Mouse (Mus musculus) limb, embryonic 11.5 days (tissue): ENCODE results near the gene Gm49630. TPM values are rescaled to one million over a fixed set of nuclear protein-coding genes. Genes with fewer than 3 reads are reported as not detected.
"Not testable (repeated sequence)": the region's sequence is repeated elsewhere in the genome, so short reads cannot be mapped to it uniquely, and the experiment has no call there.

Experiments
- ATAC-seq: fragments of 200-750 bp; cut with Nextera tagmentation; 2 replicates; pipeline ENCODE4 v1.8.0; 2017; ENCODE audit warnings: low read depth; ENCODE audit not compliant: insufficient number of reproducible peaks, low FRiP score, low TSS enrichment
- DNase-seq: peaks from one replicate; pipeline ENCODE4 v3.0.0-alpha.2; 2015; ENCODE audit warnings: low spot score
- H3K27ac ChIP-seq: fragments of 300-500 bp; sonication (generic); replicated peaks from 2 replicates; pipeline ENCODE4 v1.5.1; 2014; ENCODE audit warnings: low read depth, mild to moderate bottlenecking, low read length
- H3K27me3 ChIP-seq: fragments of 300-500 bp; sonication (generic); 2 replicates; pipeline ENCODE4 v1.6.1; 2014; ENCODE audit warnings: mild to moderate bottlenecking, low read length, mixed read lengths; ENCODE audit not compliant: control insufficient read depth, insufficient read depth
- H3K36me3 ChIP-seq: fragments of 300-500 bp; sonication (generic); 2 replicates; pipeline ENCODE4 v1.6.1; 2014; ENCODE audit warnings: mild to moderate bottlenecking, low read length, moderate library complexity, mixed read lengths; ENCODE audit not compliant: control insufficient read depth, insufficient read depth
- H3K4me1 ChIP-seq: fragments of 300-500 bp; sonication (generic); 2 replicates; pipeline ENCODE4 v1.6.1; 2014; ENCODE audit warnings: low read length, mixed read lengths; ENCODE audit not compliant: control insufficient read depth, insufficient read depth
- H3K4me2 ChIP-seq: fragments of 300-500 bp; sonication (generic); 2 replicates; pipeline ENCODE4 v1.6.1; 2014; ENCODE audit warnings: low read depth, mild to moderate bottlenecking, moderate library complexity; ENCODE audit not compliant: severe bottlenecking
- H3K4me3 ChIP-seq: fragments of 300-500 bp; sonication (generic); 2 replicates; pipeline ENCODE4 v1.5.1; 2014; ENCODE audit warnings: low read depth, low read length
- H3K9ac ChIP-seq: fragments of 300-500 bp; sonication (generic); 2 replicates; pipeline ENCODE4 v1.6.1; 2014; ENCODE audit warnings: mild to moderate bottlenecking, low read length
- H3K9me3 ChIP-seq: fragments of 300-500 bp; sonication (generic); 2 replicates; pipeline ENCODE4 v1.6.1; 2016; ENCODE audit warnings: low read length; ENCODE audit not compliant: control insufficient read depth
- WGBS: fragments of 180-500 bp; shearing (Covaris S2); extraction: QIAGEN DNeasy Blood & Tissue Kit; methylation state at CpG from one replicate; pipeline ENCODE4 v1.1.7; 2014; 5-methylcytosine and 5-hydroxymethylcytosine counted together
- polyA plus RNA-seq: library from polyadenylated mRNA; unstranded; fragments of >200 nt; fragmentation: Nextera tagmentation; extraction: Ambion mirVana; gene quantifications from 2 replicates; pipeline ENCODE4 v1.2.1, GENCODE M21; 2014

Gm49630 gene
- polyA plus RNA-seq, 1 experiment from 2014 or later: not detected

DNA sequence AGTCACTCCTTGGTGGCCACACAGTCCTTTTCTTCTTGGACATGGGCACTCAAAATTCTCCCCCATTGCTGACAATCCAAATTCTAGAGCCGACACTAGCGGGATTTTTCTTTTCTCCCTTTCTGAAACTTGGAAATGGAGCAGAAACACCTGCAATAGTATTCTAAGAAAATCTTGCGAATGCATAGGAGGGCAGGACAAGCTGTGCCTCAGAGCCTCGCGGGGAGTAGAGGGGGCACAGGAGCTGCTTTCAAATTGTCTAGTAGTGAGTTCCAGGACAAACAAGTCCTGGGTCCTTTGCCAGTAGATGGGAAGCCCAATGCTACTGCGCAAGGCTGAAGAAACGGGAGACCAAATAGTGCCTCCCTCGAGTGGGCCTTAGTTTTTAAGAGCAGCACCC, 23.9 kb upstream of the Gm49630 start:
- not testable (repeated sequence) for H3K4me1 ChIP-seq, H3K9ac ChIP-seq, H3K27ac ChIP-seq, H3K27me3 ChIP-seq, H3K4me3 ChIP-seq, H3K9me3 ChIP-seq, H3K4me2 ChIP-seq, DNase-seq, H3K36me3 ChIP-seq, ATAC-seq
- 93% methylated on average over 6 of the region's 8 CpGs for WGBS

GRCm38 (mm10) chr17:7395116-7395515, 23.3 kb upstream of the Gm49630 start:
- not testable (repeated sequence) for DNase-seq, H3K4me3 ChIP-seq, H3K4me2 ChIP-seq, H3K27ac ChIP-seq, H3K36me3 ChIP-seq, H3K27me3 ChIP-seq, ATAC-seq, H3K9me3 ChIP-seq, H3K9ac ChIP-seq, H3K4me1 ChIP-seq
- WGBS: 90% methylated on average over 7 of the region's 7 CpGs

DNA sequence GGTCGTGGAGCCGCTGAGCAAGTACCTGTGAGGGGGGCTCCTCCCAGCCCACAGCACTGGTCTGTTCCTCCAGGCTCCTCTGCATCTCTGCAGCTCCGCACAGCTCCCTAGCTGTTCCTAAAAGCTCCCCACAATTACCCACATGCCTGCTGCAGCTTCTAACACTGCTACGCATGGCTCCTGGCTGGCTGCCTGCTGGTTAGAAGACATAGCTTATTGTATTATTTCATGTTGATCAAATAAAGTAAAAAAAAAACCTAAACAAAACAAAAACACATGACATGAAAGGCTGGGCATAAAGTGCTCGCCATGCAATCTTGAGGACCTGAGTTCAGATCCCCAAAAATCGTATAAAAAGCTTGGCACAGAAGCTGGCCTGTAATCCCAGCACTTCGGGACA, 18.1 kb upstream of the Gm49630 start:
- not testable (repeated sequence) for DNase-seq, H3K9ac ChIP-seq, H3K4me2 ChIP-seq, H3K36me3 ChIP-seq, ATAC-seq, H3K9me3 ChIP-seq, H3K27ac ChIP-seq, H3K27me3 ChIP-seq, H3K4me3 ChIP-seq, H3K4me1 ChIP-seq
- WGBS: 77% methylated on average over 7 of the region's 7 CpGs

- WGBS: 84% methylated on average over 6 of the region's 8 CpGs
- H3K9ac ChIP-seq, DNase-seq, H3K4me1 ChIP-seq, H3K36me3 ChIP-seq, H3K4me2 ChIP-seq, H3K27ac ChIP-seq, H3K4me3 ChIP-seq, ATAC-seq, H3K9me3 ChIP-seq, H3K27me3 ChIP-seq: not testable (repeated sequence)
These were observed 17.2 kb upstream of the Gm49630 start for GRCm38 (mm10) chr17:7388958-7389356.

DNA sequence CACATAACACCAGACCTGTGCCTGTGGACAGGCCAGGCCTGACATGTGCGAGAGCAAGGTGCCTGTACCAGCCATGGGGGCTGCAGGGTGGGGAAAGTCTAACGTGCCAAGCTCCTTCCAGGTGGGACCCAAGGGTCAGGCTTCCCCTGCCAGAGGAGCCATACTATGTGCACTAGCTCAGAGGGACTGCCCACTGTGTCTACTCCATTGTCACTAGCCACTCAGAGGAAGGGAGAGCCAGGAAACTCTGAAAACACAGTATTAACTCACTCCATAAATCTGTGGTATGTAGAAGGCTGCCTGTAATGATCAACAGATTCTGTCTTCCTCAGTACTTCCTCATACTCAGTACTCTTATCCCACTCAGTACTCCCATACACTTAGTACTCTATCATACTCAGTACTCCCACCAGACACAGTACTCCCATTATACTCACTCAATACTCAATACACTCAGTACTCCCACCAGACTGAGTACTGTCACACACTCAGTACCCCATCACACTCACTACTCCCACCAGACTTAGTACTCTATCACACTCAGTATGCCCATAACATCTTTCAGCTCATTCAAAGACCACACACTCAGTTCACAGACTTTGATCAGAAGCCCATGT, 16.7 kb upstream of the Gm49630 start:
- H3K9me3 ChIP-seq, H3K4me2 ChIP-seq, H3K36me3 ChIP-seq, H3K27ac ChIP-seq, H3K9ac ChIP-seq, H3K4me1 ChIP-seq, H3K27me3 ChIP-seq, DNase-seq, H3K4me3 ChIP-seq: not testable (repeated sequence)
- WGBS: no CpG with 5 or more reads among the region's 2 CpGs
- ATAC-seq: peak; percentile 59; the same call in 1 of the 2 replicates

GRCm38 (mm10) chr17:7386016-7386415, 14.2 kb upstream of the Gm49630 start:
- not testable (repeated sequence) for ATAC-seq
- WGBS: 78% methylated on average over 8 of the region's 8 CpGs

DNA sequence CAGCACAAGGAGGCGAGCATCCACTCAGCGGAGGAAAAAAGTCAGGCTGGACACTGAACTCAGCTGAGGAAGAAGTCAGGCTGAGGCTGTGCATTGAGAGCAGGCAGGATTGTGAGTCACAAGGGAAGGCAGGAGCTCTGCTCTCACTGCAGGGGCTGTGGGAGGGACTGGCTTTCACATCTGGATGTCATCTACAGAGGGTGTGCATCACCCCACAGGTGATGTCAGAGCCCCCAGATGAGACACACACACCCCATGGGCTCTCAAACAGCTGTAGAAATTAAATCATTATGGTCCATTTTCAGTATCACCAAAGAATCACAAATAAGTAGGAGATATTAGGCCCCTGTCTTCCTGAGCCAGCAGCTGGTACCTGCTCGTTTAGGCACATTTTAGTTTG, 13.6 kb upstream of the Gm49630 start, which contains the start of gene Unc93a2:
Unc93a2 (minus strand) TSS at position 101 of the 400 bp plus-strand sequence.
- not testable (repeated sequence) for H3K9ac ChIP-seq, H3K4me1 ChIP-seq, H3K36me3 ChIP-seq, H3K27ac ChIP-seq, DNase-seq, H3K4me3 ChIP-seq, H3K4me2 ChIP-seq, H3K27me3 ChIP-seq, ATAC-seq, H3K9me3 ChIP-seq
- 82% methylated on average over 3 of the region's 3 CpGs for WGBS

More at GRCm38 (mm10) chr17:7386016-7386415, 14.2 kb upstream of the Gm49630 start:
- not testable (repeated sequence) for H3K27ac ChIP-seq, H3K4me2 ChIP-seq, H3K9ac ChIP-seq, DNase-seq, H3K4me3 ChIP-seq, H3K27me3 ChIP-seq, H3K36me3 ChIP-seq, H3K4me1 ChIP-seq, H3K9me3 ChIP-seq

DNA sequence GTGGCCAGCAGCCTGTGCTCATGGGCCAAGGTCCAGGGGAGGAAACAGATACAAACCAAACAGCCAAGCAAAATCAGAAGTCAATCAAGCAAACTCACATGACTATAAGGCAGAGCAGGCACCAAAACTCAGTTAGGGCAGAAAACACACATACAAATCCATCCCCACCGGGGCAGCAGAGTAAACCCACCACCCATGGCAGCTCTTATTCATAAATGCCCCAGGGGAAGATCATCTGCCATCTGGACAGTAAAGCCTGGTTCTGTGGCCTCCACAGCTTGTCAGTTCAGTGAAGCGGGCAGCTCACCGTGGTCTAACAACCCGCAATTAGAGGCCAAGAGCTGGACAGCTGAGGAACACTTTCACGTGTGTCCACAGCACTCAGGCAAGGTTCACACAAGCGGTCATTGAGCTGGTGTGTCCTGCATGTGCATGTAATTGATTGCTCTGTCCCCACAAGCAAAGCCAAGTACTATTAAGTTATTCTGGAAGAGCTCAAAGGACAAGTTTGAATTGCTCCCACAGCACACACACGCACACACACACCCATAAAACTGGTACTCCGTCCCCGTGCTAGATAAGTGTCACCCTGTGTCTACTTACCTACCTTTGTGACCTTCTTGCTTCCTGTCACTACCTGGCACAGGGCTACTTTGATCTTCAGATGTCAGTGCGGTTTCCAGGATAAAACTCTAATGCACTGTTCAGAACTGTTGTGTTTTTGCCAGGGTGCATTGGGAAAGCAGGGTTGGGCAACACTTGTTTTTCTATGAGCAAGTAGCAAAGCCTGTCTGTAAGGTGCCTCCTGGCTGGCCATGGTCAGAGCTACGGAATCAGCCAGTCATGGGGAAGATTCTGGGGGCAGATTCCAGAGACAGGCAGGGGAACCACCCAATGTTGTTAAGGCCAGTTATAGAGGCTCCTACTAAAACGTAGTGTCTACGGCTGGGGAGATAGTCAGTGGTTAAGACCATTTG, 11.7 kb upstream of the Gm49630 start:
- H3K4me2 ChIP-seq, H3K27ac ChIP-seq, H3K4me1 ChIP-seq, H3K36me3 ChIP-seq, H3K4me3 ChIP-seq, H3K9me3 ChIP-seq, H3K27me3 ChIP-seq, DNase-seq, ATAC-seq, H3K9ac ChIP-seq: not testable (repeated sequence)
- 82% methylated on average over 10 of the region's 13 CpGs for WGBS
